Mouse (Mus musculus) midbrain, embryonic 16.5 days (tissue): ENCODE data around the gene Arhgef3. TPM values are rescaled to one million over a fixed set of nuclear protein-coding genes. Genes with fewer than 3 reads are reported as not detected.
"Not testable (repeated sequence)": the region's sequence is repeated elsewhere in the genome, so short reads cannot be mapped to it uniquely, and the experiment has no call there.

Source experiments
- ATAC-seq: fragments of 200-750 bp; cut with Nextera tagmentation; 2 replicates; pipeline ENCODE4 v1.8.0; 2017; ENCODE audit warnings: moderate TSS enrichment
- H3K27ac ChIP-seq: fragments of 300-500 bp; sonication (generic); 2 replicates; pipeline ENCODE4 v1.5.1; 2014; ENCODE audit warnings: mild to moderate bottlenecking, low read length, mixed read lengths
- H3K27me3 ChIP-seq: fragments of 300-500 bp; sonication (generic); 2 replicates; pipeline ENCODE4 v1.6.1; 2014; ENCODE audit warnings: low read depth, low read length, mixed read lengths; ENCODE audit not compliant: control insufficient read depth, insufficient read depth
- H3K36me3 ChIP-seq: fragments of 300-500 bp; sonication (generic); 2 replicates; pipeline ENCODE4 v1.6.1; 2014; ENCODE audit warnings: mild to moderate bottlenecking, low read length, moderate library complexity, mixed read lengths; ENCODE audit not compliant: control insufficient read depth, insufficient read depth
- H3K4me1 ChIP-seq: fragments of 300-500 bp; sonication (generic); 2 replicates; pipeline ENCODE4 v1.6.1; 2014; ENCODE audit warnings: mild to moderate bottlenecking, low read length, mixed read lengths; ENCODE audit not compliant: control insufficient read depth, insufficient read depth
- H3K4me2 ChIP-seq: fragments of 300-500 bp; sonication (generic); 2 replicates; pipeline ENCODE4 v1.6.1; 2014; ENCODE audit warnings: mild to moderate bottlenecking, low read length, mixed read lengths
- H3K4me3 ChIP-seq: fragments of 300-500 bp; sonication (generic); 2 replicates; pipeline ENCODE4 v1.5.1; 2014; ENCODE audit warnings: low read depth, mild to moderate bottlenecking, low read length, moderate library complexity, mixed read lengths
- H3K9ac ChIP-seq: fragments of 300-500 bp; sonication (generic); 2 replicates; pipeline ENCODE4 v1.6.1; 2014; ENCODE audit warnings: low read depth, low read length, mixed read lengths
- H3K9me3 ChIP-seq: fragments of 300-500 bp; sonication (generic); replicated peaks from 2 replicates; pipeline ENCODE4 v1.6.1; 2014; ENCODE audit warnings: mild to moderate bottlenecking, low read length, mixed read lengths; ENCODE audit not compliant: control insufficient read depth, poor library complexity, severe bottlenecking
- WGBS: fragments of 180-500 bp; shearing (Covaris S2); extraction: QIAGEN DNeasy Blood & Tissue Kit; methylation state at CpG from one replicate; pipeline ENCODE4 v1.1.7; 2014; 5-methylcytosine and 5-hydroxymethylcytosine counted together
- polyA plus RNA-seq: library from polyadenylated mRNA; unstranded; fragments of >200 nt; fragmentation: Nextera tagmentation; extraction: Ambion mirVana; gene quantifications from 2 replicates; pipeline ENCODE4 v1.2.1, GENCODE M21; 2015

The Arhgef3 gene
- polyA plus RNA-seq, 1 experiment from 2014 or later = 10.8 TPM

DNA sequence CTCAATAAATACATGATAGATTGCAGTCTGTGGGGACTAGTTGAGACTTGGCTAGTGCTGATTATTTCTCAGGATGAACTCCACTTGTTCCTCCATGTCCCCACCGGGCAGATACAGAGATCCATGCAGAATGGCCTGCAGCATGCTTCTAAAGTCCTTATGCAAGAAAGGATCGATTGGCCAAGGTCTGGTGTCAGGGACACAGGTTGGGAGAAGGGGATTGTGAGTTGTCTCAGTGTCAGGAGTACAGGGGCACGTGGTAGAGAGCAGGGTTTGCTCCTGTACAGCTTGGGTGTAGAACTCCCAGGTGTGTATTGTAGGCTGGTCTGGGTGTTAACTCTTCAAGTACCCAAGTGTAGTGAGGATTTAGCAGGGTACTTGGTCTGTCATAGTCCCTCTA is 130.2 kb downstream of the Arhgef3 start:
- no peak for ATAC-seq
- Histone ChIP-seq H3K9me3 (no peaks in the 10 kb centered on the region), H3K4me2 (no peak overlapping the region), H3K36me3 (no peaks in the 10 kb centered on the region), H3K27ac (no peak overlapping the region), H3K4me3 (no peak overlapping the region), H3K27me3 (no peaks in the 10 kb centered on the region), H3K9ac (no peak overlapping the region), H3K4me1 (no peaks in the 10 kb centered on the region)
- WGBS = 70% methylated on average over 3 of the region's 3 CpGs

DNA sequence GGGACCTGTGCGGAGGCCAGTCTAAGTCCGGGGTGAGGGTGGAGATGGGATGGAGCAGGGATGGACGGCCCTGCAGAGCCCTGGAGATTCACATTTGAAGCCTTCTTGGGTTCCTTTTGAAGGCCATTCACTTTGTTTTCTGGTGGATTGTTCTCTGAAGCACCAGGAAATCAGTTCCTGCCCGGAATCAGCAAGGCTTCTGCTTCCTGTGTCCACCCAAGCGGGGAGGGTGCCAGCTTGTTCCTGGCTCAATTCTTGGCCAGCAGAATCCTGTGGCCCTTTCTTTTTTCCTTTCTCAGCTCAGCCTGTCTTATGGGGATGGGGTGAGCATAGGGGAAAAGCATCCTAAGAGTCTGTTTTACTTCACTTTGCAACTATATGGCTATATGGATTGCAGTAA is 131.7 kb downstream of the Arhgef3 start:
- ATAC-seq = no peak

DNA sequence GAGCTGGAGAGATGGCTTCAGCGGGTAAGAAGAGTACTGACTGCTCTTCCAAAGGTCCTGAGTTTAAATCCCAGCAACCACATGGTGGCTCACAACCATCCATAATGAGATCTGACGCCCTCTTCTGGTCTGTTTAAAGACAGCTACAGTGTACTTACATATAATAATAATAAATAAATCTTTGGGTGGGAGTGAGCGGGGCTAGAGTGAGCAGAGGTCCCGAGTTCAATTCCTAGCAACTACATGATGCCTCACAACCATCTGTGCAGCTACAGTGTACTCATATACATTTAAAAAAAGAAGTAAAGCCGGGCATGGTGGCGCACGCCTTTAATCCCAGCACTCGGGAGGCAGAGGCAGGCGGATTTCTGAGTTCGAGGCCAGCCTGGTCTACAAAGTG is 132.2 kb downstream of the Arhgef3 start:
- WGBS = 92% methylated on average over 10 of the region's 10 CpGs
- not testable (repeated sequence) for H3K36me3 ChIP-seq, H3K4me1 ChIP-seq, H3K9ac ChIP-seq, H3K27ac ChIP-seq, ATAC-seq, H3K27me3 ChIP-seq, H3K4me2 ChIP-seq, H3K4me3 ChIP-seq, H3K9me3 ChIP-seq

More for the DNA sequence above, 131.7 kb downstream of the Arhgef3 start:
- Histone ChIP-seq H3K4me3 (no peak overlapping the region), H3K9me3 (no peaks in the 10 kb centered on the region), H3K9ac (no peak overlapping the region), H3K4me1 (no peaks in the 10 kb centered on the region), H3K36me3 (no peaks in the 10 kb centered on the region), H3K27me3 (no peaks in the 10 kb centered on the region), H3K27ac (no peak overlapping the region), H3K4me2 (no peak overlapping the region)
- 84% methylated on average over 5 of the region's 5 CpGs for WGBS

DNA sequence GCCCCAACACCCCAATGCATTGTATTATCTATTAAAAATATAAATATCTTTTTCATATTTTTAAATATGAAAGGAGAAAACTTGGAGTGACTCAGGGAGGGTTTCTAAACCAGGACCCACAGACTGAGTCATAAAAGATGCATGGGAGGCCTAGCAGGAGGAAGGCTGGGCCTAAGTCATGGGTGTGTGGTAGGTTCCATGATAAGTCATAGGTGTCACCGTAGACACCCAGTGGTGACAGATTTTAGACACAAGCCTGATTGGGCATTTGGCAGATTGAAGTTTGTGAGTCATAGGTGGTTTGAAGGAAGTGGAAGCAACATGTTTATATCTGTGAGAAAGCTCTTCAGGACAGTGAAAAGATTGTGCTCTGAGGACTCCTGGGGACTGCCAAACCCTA is 134.4 kb downstream of the Arhgef3 start:
- H3K4me1 ChIP-seq = no peaks in the 10 kb centered on the region
- H3K4me3 ChIP-seq = no peak overlapping the region
- H3K4me2 ChIP-seq = no peak overlapping the region
- 96% methylated on average over 1 of the region's 1 CpGs for WGBS
- no peak overlapping the region for H3K9ac ChIP-seq
- H3K27ac ChIP-seq = no peak overlapping the region
- no peaks in the 10 kb centered on the region for H3K27me3 ChIP-seq
- no peaks in the 10 kb centered on the region for H3K36me3 ChIP-seq
- no peaks in the 10 kb centered on the region for H3K9me3 ChIP-seq
- ATAC-seq = no peak

DNA sequence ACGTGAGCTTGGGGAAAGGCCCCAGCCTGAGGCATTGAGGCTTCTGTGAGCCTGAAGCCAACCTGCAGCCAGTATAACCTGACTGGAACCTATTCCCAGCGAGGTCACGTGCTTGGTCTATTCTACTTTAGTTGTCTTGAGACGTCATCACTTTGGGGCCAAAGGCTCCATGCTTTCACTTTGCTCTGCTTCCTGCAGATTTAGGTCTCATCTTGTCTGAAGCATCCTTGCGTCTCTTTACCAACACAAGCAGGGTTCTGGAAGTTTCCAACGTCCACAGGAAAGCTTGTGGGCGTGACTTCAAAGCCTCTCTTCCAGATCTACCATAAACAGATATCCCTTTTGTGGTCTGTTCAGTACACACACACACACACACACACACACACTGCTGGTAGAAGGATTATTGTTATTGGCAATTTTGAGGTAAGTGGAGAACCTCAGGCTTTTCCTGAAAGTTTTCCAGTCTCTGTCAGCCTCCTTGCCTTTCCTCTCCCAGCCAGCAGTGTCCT is 135.6 kb downstream of the Arhgef3 start:
- Histone ChIP-seq H3K9me3 (no peaks in the 10 kb centered on the region), H3K4me1 (no peaks in the 10 kb centered on the region), H3K36me3 (no peaks in the 10 kb centered on the region), H3K9ac (no peak overlapping the region), H3K27me3 (no peaks in the 10 kb centered on the region), H3K4me3 (no peak overlapping the region), H3K4me2 (no peak overlapping the region), H3K27ac (no peak overlapping the region)
- ATAC-seq = no peak
- 83% methylated on average over 7 of the region's 7 CpGs for WGBS

DNA sequence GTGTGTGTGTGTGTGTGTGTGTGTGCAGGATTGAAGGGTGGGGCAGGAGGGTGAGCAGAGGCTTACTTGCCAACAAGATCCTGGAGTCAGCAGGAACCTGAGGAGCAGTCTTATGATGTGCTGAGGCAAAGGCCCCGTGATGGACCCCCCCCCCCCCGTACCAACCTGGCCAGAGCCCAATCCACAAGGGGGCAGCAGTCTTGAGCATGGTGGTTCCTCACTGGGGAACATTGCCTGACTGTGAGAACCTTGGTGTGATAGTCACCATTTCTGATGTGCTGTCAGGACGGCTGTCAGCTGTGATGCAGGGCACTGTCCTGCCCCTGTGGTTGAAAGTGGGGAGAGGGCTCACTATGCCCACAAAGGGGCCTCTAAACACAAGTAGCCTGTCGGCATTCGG is 138.7 kb downstream of the Arhgef3 start:
- Histone ChIP-seq H3K4me2 (no peak overlapping the region), H3K27me3 (no peaks in the 10 kb centered on the region), H3K4me1 (no peaks in the 10 kb centered on the region), H3K4me3 (no peak overlapping the region), H3K36me3 (no peaks in the 10 kb centered on the region), H3K9me3 (no peaks in the 10 kb centered on the region), H3K9ac (no peak overlapping the region), H3K27ac (no peak overlapping the region)
- ATAC-seq = no peak
- 97% methylated on average over 5 of the region's 5 CpGs for WGBS

DNA sequence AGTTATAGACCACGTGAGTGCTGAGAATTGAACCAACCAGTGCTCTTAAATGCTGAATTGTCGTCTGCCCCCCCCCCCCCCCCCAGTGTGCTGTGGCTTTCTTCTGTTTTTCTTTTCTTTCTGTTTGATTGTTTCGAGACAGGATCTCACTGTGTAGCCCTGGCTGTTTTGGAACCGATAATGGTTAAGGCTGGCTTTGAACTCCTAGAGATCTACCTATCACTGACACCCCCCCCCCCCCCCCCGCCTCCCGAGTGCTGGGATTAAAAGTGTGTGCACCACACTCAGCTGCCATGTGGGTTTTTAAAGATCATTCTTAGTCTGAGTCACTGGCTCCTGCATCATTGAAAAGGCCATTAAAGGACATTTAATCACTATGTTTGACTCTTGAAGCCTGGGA is 147.7 kb downstream of the Arhgef3 start:
- Histone ChIP-seq H3K4me3 (no peak overlapping the region), H3K9me3 (no peaks in the 10 kb centered on the region), H3K27me3 (no peaks in the 10 kb centered on the region), H3K36me3 (no peaks in the 10 kb centered on the region), H3K9ac (no peak overlapping the region), H3K4me2 (no peak overlapping the region), H3K4me1 (no peaks in the 10 kb centered on the region), H3K27ac (no peak overlapping the region)
- no peak for ATAC-seq
- WGBS = 64% methylated on average over 5 of the region's 6 CpGs

DNA sequence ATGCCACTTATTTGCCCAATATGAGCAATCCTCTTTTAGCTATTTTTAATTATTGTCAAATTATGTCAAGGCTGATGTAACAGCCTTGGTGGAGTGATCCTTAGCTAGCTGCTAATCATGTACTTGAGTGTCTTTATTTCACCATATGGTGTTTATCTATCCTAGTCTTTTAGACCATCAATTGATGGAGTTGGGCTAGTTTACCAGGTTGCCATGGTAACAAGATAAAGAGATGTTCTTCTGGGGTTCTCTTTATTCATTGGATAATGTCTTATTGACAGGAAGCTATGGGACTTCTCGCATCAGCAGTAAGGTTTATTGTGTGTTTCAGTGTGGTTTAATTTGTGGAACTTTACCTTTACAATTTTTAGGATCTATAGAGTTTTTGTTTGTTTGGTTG is 151.9 kb downstream of the Arhgef3 start:
- Histone ChIP-seq H3K4me2 (no peak overlapping the region), H3K4me3 (no peak overlapping the region), H3K9ac (no peak overlapping the region), H3K4me1 (peaks cover 5% of the 10 kb centered on the region), H3K9me3 (no peaks in the 10 kb centered on the region), H3K27ac (no peak overlapping the region), H3K27me3 (no peaks in the 10 kb centered on the region), H3K36me3 (no peaks in the 10 kb centered on the region)
- ATAC-seq = no peak
- WGBS = 52% methylated on average over 1 of the region's 1 CpGs

DNA sequence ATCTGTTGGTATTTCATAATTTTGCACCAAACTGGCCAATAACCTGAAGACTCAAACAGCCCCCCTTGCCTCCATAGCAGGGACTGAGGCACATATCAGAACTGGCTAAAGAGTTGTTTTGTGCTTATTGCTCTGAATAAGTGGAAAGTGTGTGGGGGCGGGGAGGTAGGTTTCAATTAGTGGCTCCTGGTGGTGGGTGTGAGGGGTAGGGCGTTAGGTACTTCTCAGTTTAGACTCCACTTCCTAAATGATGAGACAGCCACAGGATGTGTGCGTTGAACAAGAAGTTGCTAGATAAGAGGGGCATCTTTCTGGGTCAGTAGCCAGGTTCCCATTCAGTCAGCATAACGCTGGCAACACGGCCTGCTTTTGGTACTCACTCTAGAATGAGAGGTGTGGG is 153.4 kb downstream of the Arhgef3 start:
- Histone ChIP-seq H3K4me2 (no peak overlapping the region), H3K4me3 (no peak overlapping the region), H3K27ac (no peak overlapping the region), H3K9ac (no peak overlapping the region), H3K36me3 (no peaks in the 10 kb centered on the region), H3K4me1 (peaks cover 15% of the 10 kb centered on the region), H3K9me3 (no peaks in the 10 kb centered on the region), H3K27me3 (no peaks in the 10 kb centered on the region)
- ATAC-seq = no peak
- WGBS = 67% methylated on average over 5 of the region's 5 CpGs
